Mouse (Mus musculus): ENCODE results near the gene Pigh. TPM values are rescaled to one million over a fixed set of nuclear protein-coding genes. Genes with fewer than 3 reads are reported as not detected.

Pigh gene
- polyA plus RNA-seq (2012; rRNA removed), result 10.2 and 19.0 TPM in 2 replicates

GRCm38 (mm10) chr12:79089182-79089812 is at the start of gene Pigh:
TSS of gene Pigh (minus strand) at chr12:79089651.

GRCm38 (mm10) chr12:79130299-79131177 is 41.1 kb upstream of the Pigh start, which contains the start of gene Arg2:
TSS of gene Arg2 (plus strand) at chr12:79130777.

Other genes with a start within 250 kb of the Pigh start
- gene Atp6v1d, start 228.0 kb downstream of the Pigh start, polyA plus RNA-seq (2012; rRNA removed), result 47.6 and 53.5 TPM in 2 replicates
- gene Eif2s1, start 227.8 kb downstream of the Pigh start, polyA plus RNA-seq (2012; rRNA removed), result 76.3 and 99.5 TPM in 2 replicates
- 1.7 and 3.0 TPM in 2 replicates for gene Plek2, start 182.7 kb downstream of the Pigh start, polyA plus RNA-seq (2012; rRNA removed)
- gene Tmem229b, start 82.0 kb downstream of the Pigh start, polyA plus RNA-seq (2012; rRNA removed), result 6.2 and 9.2 TPM in 2 replicates
- 6.5 and 8.6 TPM in 2 replicates for gene Plekhh1, start 60.5 kb downstream of the Pigh start, polyA plus RNA-seq (2012; rRNA removed)
- 1.4 and 3.2 TPM in 2 replicates for gene Arg2, start 41.1 kb upstream of the Pigh start, polyA plus RNA-seq (2012; rRNA removed)
- 51.9 and 55.3 TPM in 2 replicates for gene Vti1b, start 83.0 kb upstream of the Pigh start, polyA plus RNA-seq (2012; rRNA removed)
- 21.1 and 24.3 TPM in 2 replicates for gene Rdh11, start 102.6 kb upstream of the Pigh start, polyA plus RNA-seq (2012; rRNA removed)
- gene Rdh12, start 119.3 kb upstream of the Pigh start, polyA plus RNA-seq (2012; rRNA removed), result 1.2 and 1.5 TPM in 2 replicates
- gene Zfyve26, start 206.7 kb upstream of the Pigh start, polyA plus RNA-seq (2012; rRNA removed), result 21.6 and 28.8 TPM in 2 replicates
- gene Rad51b, start 207.6 kb upstream of the Pigh start, polyA plus RNA-seq (2012; rRNA removed), result 4.1 TPM in 2 replicates

All from central nervous system, embryonic 11.5 days (tissue).